Mouse (Mus musculus) forebrain, embryonic 14.5 days (tissue): ENCODE data around the gene Abca7. TPM values are rescaled to one million over a fixed set of nuclear protein-coding genes. Genes with fewer than 3 reads are reported as not detected.

Experiments used
- ATAC-seq: fragments of 200-750 bp; cut with Nextera tagmentation; 2 replicates; pipeline ENCODE4 v1.8.0; 2017; ENCODE audit warnings: mild to moderate bottlenecking, moderate library complexity
- DNase-seq: peaks from one replicate; pipeline ENCODE4 v3.0.0-alpha.2; 2015; ENCODE audit warnings: low spot score
- H3K27ac ChIP-seq: fragments of 300-500 bp; sonication (generic); 2 replicates; pipeline ENCODE4 v1.5.1; 2014; ENCODE audit warnings: low read depth, mild to moderate bottlenecking, control low read depth, low read length, moderate library complexity
- H3K27me3 ChIP-seq: fragments of 300-500 bp; sonication (generic); replicated peaks from 2 replicates; pipeline ENCODE4 v1.6.1; 2014; ENCODE audit warnings: low read length, control low read depth, mixed read lengths; ENCODE audit not compliant: control insufficient read depth, insufficient read depth
- H3K36me3 ChIP-seq: fragments of 300-500 bp; sonication (generic); 2 replicates; pipeline ENCODE4 v1.6.1; 2014; ENCODE audit warnings: low read length, control low read depth; ENCODE audit not compliant: control insufficient read depth, insufficient read depth
- H3K4me1 ChIP-seq: fragments of 300-500 bp; sonication (generic); 2 replicates; pipeline ENCODE4 v1.6.1; 2014; ENCODE audit warnings: antibody characterized with exemption, low read length, control low read depth; ENCODE audit not compliant: control insufficient read depth, insufficient read depth
- H3K4me2 ChIP-seq: fragments of 300-500 bp; sonication (generic); 2 replicates; pipeline ENCODE4 v1.6.1; 2014; ENCODE audit warnings: mild to moderate bottlenecking, control low read depth, low read length
- H3K4me3 ChIP-seq: fragments of 300-500 bp; sonication (generic); 2 replicates; pipeline ENCODE4 v1.5.1; 2014; ENCODE audit warnings: low read depth, low read length, control low read depth
- H3K9ac ChIP-seq: fragments of 300-500 bp; sonication (generic); 2 replicates; pipeline ENCODE4 v1.6.1; 2014; ENCODE audit warnings: mild to moderate bottlenecking, low read length, control low read depth, moderate library complexity
- H3K9me3 ChIP-seq: fragments of 300-500 bp; sonication (generic); replicated peaks from 2 replicates; pipeline ENCODE4 v1.6.1; 2016; ENCODE audit warnings: low read length, control low read depth, mixed read lengths; ENCODE audit not compliant: control insufficient read depth
- WGBS: fragments of 180-500 bp; shearing (Covaris S2); extraction: QIAGEN DNeasy Blood & Tissue Kit; methylation state at CpG from one replicate; pipeline ENCODE4 v1.1.7; 2014; 5-methylcytosine and 5-hydroxymethylcytosine counted together
- polyA plus RNA-seq: library from polyadenylated mRNA; unstranded; fragments of >200 nt; fragmentation: Nextera tagmentation; extraction: Ambion mirVana; gene quantifications from 2 replicates; pipeline ENCODE4 v1.2.1, GENCODE M21; 2014

Abca7 gene
- polyA plus RNA-seq, 1 experiment from 2014 or later = 2.1 TPM

- 79% methylated on average over 23 of the region's 23 CpGs for WGBS
- no peak overlapping the region for H3K27ac ChIP-seq
- H3K4me2 ChIP-seq = no peak overlapping the region
- no peaks in the 10 kb centered on the region for H3K4me1 ChIP-seq
- ATAC-seq (no peak), DNase-seq (no peak)
- no peaks in the 10 kb centered on the region for H3K27me3 ChIP-seq
- H3K9ac ChIP-seq = no peak overlapping the region
- H3K4me3 ChIP-seq = no peak overlapping the region
- H3K36me3 ChIP-seq = peaks cover 51% of the 10 kb centered on the region
- H3K9me3 ChIP-seq = no peaks in the 10 kb centered on the region
Measured at GRCm38 (mm10) chr10:80063877-80064650, 67.8 kb downstream of the Abca7 start.

Other genes starting within 250 kb of the Abca7 start
- gene Polrmt, start 249.9 kb upstream of the Abca7 start, polyA plus RNA-seq = 32.1 and 33.4 TPM in 2 replicates
- 0.28 and 0.38 TPM in 2 replicates for gene Fgf22, start 241.4 kb upstream of the Abca7 start, polyA plus RNA-seq
- gene Rnf126, start 229.5 kb upstream of the Abca7 start, polyA plus RNA-seq = 60.6 and 75.7 TPM in 2 replicates
- 0.58 and 0.96 TPM in 2 replicates for gene Fstl3, start 219.2 kb upstream of the Abca7 start, polyA plus RNA-seq
- 0.37 TPM in 1 of 2 replicates, not detected in the other for gene Prss57, start 205.5 kb upstream of the Abca7 start, polyA plus RNA-seq
- gene Palm, start 202.9 kb upstream of the Abca7 start, polyA plus RNA-seq = 182 and 257 TPM in 2 replicates
- gene Misp, start 175.5 kb upstream of the Abca7 start, polyA plus RNA-seq = 0.41 and 0.51 TPM in 2 replicates
- gene Ptbp1, start 142.1 kb upstream of the Abca7 start, polyA plus RNA-seq = 98.2 and 109 TPM in 2 replicates
- gene Prtn3, start 122.0 kb upstream of the Abca7 start, polyA plus RNA-seq = 16.9 and 17.1 TPM in 2 replicates
- 224 and 298 TPM in 2 replicates for gene Plppr3, start 121.9 kb upstream of the Abca7 start, polyA plus RNA-seq
- gene Elane, start 110.2 kb upstream of the Abca7 start, polyA plus RNA-seq = 0.36 TPM in 1 of 2 replicates, not detected in the other
- gene Cfd, start 105.6 kb upstream of the Abca7 start, polyA plus RNA-seq = not detected in 2 replicates
- gene Med16, start 87.6 kb upstream of the Abca7 start, polyA plus RNA-seq = 40.5 and 47.6 TPM in 2 replicates
- gene Gm26602, start 85.6 kb upstream of the Abca7 start, polyA plus RNA-seq = 6.0 and 21.9 TPM in 2 replicates
- gene Kiss1r, start 79.5 kb upstream of the Abca7 start, polyA plus RNA-seq = 1.6 and 1.8 TPM in 2 replicates
- 175 and 197 TPM in 2 replicates for gene R3hdm4, start 75.3 kb upstream of the Abca7 start, polyA plus RNA-seq
- 1.1 and 2.3 TPM in 2 replicates for gene Arid3a, start 69.5 kb upstream of the Abca7 start, polyA plus RNA-seq
- gene Wdr18, start 36.3 kb upstream of the Abca7 start, polyA plus RNA-seq = 96.4 and 101 TPM in 2 replicates
- 0.23 and 0.40 TPM in 2 replicates for gene Grin3b, start 25.8 kb upstream of the Abca7 start, polyA plus RNA-seq
- 10.5 and 13.4 TPM in 2 replicates for gene Tmem259, start 12.2 kb upstream of the Abca7 start, polyA plus RNA-seq
- 33.2 and 40.0 TPM in 2 replicates for gene Cnn2, start 7.9 kb upstream of the Abca7 start, polyA plus RNA-seq
- 1.1 and 1.5 TPM in 2 replicates for gene Arhgap45, start 20.2 kb downstream of the Abca7 start, polyA plus RNA-seq
- 205 and 219 TPM in 2 replicates for gene Polr2e, start 43.3 kb downstream of the Abca7 start, polyA plus RNA-seq
- 555 and 632 TPM in 2 replicates for gene Gpx4, start 50.7 kb downstream of the Abca7 start, polyA plus RNA-seq
- gene Sbno2, start 109.1 kb downstream of the Abca7 start, polyA plus RNA-seq = 8.1 and 11.1 TPM in 2 replicates
- gene Stk11, start 119.3 kb downstream of the Abca7 start, polyA plus RNA-seq = 25.5 and 27.7 TPM in 2 replicates
- 412 and 467 TPM in 2 replicates for gene Atp5d, start 142.1 kb downstream of the Abca7 start, polyA plus RNA-seq
- 41.0 and 42.4 TPM in 2 replicates for gene Cbarp, start 144.3 kb downstream of the Abca7 start, polyA plus RNA-seq
- gene Midn, start 151.8 kb downstream of the Abca7 start, polyA plus RNA-seq = 67.0 and 73.6 TPM in 2 replicates
- gene Cirbp, start 169.5 kb downstream of the Abca7 start, polyA plus RNA-seq = 239 and 266 TPM in 2 replicates
- gene 1600002K03Rik, start 176.4 kb downstream of the Abca7 start, polyA plus RNA-seq = 7.2 and 9.0 TPM in 2 replicates
- gene Efna2, start 183.0 kb downstream of the Abca7 start, polyA plus RNA-seq = 14.5 and 20.6 TPM in 2 replicates
- 39.6 and 42.4 TPM in 2 replicates for gene Mum1, start 229.9 kb downstream of the Abca7 start, polyA plus RNA-seq